Mouse (Mus musculus): Measurements from ENCODE around the gene Fadd.
A peak's percentile ranks its signal among the peaks of the same experiment; 100 is the strongest.

DNA sequence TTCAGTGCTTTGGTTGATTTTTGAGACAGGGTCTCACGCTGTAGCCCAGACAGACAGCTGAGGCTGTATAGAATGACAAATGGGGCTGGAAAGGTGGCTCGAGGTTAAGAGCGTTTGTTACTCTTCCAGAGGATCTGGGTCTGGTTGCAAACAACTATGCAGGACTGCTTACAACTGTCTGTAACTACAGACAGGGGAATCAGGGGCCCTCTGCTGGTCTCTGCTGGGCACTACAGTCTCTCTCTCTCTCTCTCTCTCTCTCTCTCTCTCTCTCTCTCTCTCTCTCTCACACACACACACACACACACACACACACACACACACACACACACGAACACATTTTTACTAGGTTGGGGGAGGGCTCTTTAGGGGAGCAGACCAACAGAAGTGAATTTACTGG lies 1.4 kb upstream of the Fadd start:
- TF ChIP-seq POLR2A (IDR thresholded peaks at IDR 0.05; ENCODE audit: control insufficient read depth in 1 of 2, insufficient read depth in 1 of 2, low read depth in 1 of 2, low read length in 2 of 2, poor library complexity in 1 of 2) (no peak), CTCF (IDR thresholded peaks at IDR 0.05 in 2 of 3, conservative IDR thresholded peaks at IDR 0.05 in 1 of 3; ENCODE audit: control insufficient read depth in 1 of 3, insufficient read depth in 1 of 3, low read depth in 2 of 3, low read length in 3 of 3, poor library complexity in 1 of 3, severe bottlenecking in 1 of 3) (peak; percentile 53 to 76 (median 69)), ELF1 (IDR thresholded peaks at IDR 0.05; ENCODE audit: low read depth, low read length) (no peak), EP300 (IDR thresholded peaks at IDR 0.05; ENCODE audit: low read depth in 1 of 2, low read length in 2 of 2) (no peak), MAZ (IDR thresholded peaks at IDR 0.05; ENCODE audit: low read depth, low read length) (no peak), POLR2AphosphoS2 (IDR thresholded peaks at IDR 0.05; ENCODE audit: low read length) (no peak), MYC (IDR thresholded peaks at IDR 0.05; ENCODE audit: low read depth, low read length) (no peak), MAX (IDR thresholded peaks at IDR 0.05; ENCODE audit: low read length) (no peak), USF1 (IDR thresholded peaks at IDR 0.05; ENCODE audit: low read depth, low read length) (no peak), MXI1 (IDR thresholded peaks at IDR 0.05; ENCODE audit: low read depth, low read length) (no peak), KAT2A (conservative IDR thresholded peaks at IDR 0.05; ENCODE audit: low read depth, low read length) (no peak), MAFK (IDR thresholded peaks at IDR 0.05; ENCODE audit: borderline replicate concordance, low read depth, low read length) (no peak), HCFC1 (IDR thresholded peaks at IDR 0.05; ENCODE audit: low read depth, low read length) (no peak)
